Mouse (Mus musculus) MEL (cell line): ENCODE measurements at regions not wholly inside any gene's neighbourhood (a gene's known extent, or its start where the extent isn't known, plus 50 kb on each side); places are given as distances from the start of the nearest gene placed in this dataset.

Source experiments
- DNase-seq: peaks from one replicate; pipeline ENCODE4 v3.0.0; 2011; ENCODE audit warnings: low read depth, low spot score
- H3K27ac ChIP-seq: 2 replicates; pipeline ENCODE4 v1.5.1; 2012; ENCODE audit warnings: low read depth, mild to moderate bottlenecking, control low read depth, low read length, moderate library complexity; ENCODE audit not compliant: control insufficient read depth
- H3K27me3 ChIP-seq, 2 experiments: fragments of 150-350 bp in 1 of 2; sonication (generic) in 1 of 2; 2 replicates each; pipeline ENCODE4 v1.6.1; 2012; ENCODE audit warnings: low read length in 2 of 2, mild to moderate bottlenecking in 2 of 2, improper control_type of control experiment in 1 of 2, moderate library complexity in 1 of 2; ENCODE audit not compliant: insufficient read depth in 2 of 2, control insufficient read depth in 1 of 2
- H3K36me3 ChIP-seq, 2 experiments: 2 replicates each; pipeline ENCODE4 v1.6.1; 2012 to 2014; ENCODE audit warnings: low read length in 2 of 2, improper control_type of control experiment in 1 of 2, inconsistent platforms in 1 of 2, mild to moderate bottlenecking in 1 of 2; ENCODE audit not compliant: insufficient read depth in 2 of 2, control insufficient read depth in 1 of 2
- H3K4me1 ChIP-seq, 2 experiments: fragments of 150-350 bp in 1 of 2; sonication (generic) in 1 of 2; 2 replicates each; pipeline ENCODE4 v1.6.1; 2012; ENCODE audit warnings: low read length in 2 of 2, improper control_type of control experiment in 1 of 2, mild to moderate bottlenecking in 1 of 2; ENCODE audit not compliant: insufficient read depth in 2 of 2, control insufficient read depth in 1 of 2
- H3K4me3 ChIP-seq, 2 experiments: fragments of 150-350 bp in 1 of 2; sonication (generic) in 1 of 2; 2 replicates each; pipeline ENCODE4 v1.5.1; 2012; ENCODE audit warnings: low read depth in 2 of 2, low read length in 2 of 2, mild to moderate bottlenecking in 2 of 2, moderate library complexity in 2 of 2, control low read depth in 1 of 2, improper control_type of control experiment in 1 of 2; ENCODE audit not compliant: control insufficient read depth in 1 of 2, insufficient read depth in 1 of 2
- H3K79me2 ChIP-seq: 2 replicates; pipeline ENCODE4 v1.6.1; 2012; ENCODE audit warnings: mild to moderate bottlenecking, low read length, moderate library complexity; ENCODE audit not compliant: control insufficient read depth, poor library complexity, insufficient read depth
- H3K9ac ChIP-seq: 2 replicates; pipeline ENCODE4 v1.6.1; 2012; ENCODE audit warnings: low read depth, mild to moderate bottlenecking, control low read depth, low read length, moderate library complexity; ENCODE audit not compliant: control insufficient read depth, poor library complexity, severe bottlenecking
- H3K9me3 ChIP-seq: fragments of 150-350 bp; sonication (generic); replicated peaks from 2 replicates; pipeline ENCODE4 v1.6.1; 2012; ENCODE audit warnings: mild to moderate bottlenecking, low read length, improper control_type of control experiment, moderate library complexity; ENCODE audit not compliant: insufficient read depth
- BHLHE40 ChIP-seq: IDR thresholded peaks from 2 replicates; pipeline ENCODE4 v1.6.1; 2012; ENCODE audit warnings: low read depth, mild to moderate bottlenecking, inconsistent platforms, low read length, improper control_type of control experiment, borderline replicate concordance
- CHD2 ChIP-seq: IDR thresholded peaks from 2 replicates; pipeline ENCODE4 v1.6.1; 2011; ENCODE audit warnings: low read length, improper control_type of control experiment
- ELF1 ChIP-seq: IDR thresholded peaks from 2 replicates; pipeline ENCODE4 v1.6.1; 2014; ENCODE audit warnings: low read depth, mild to moderate bottlenecking, inconsistent platforms, low read length, improper control_type of control experiment, moderate library complexity
- EP300 ChIP-seq, 2 experiments: IDR thresholded peaks; 2 replicates each; pipeline ENCODE4 v1.6.1; 2011; ENCODE audit warnings: improper control_type of control experiment in 2 of 2, low read length in 2 of 2, low read depth in 1 of 2, mild to moderate bottlenecking in 1 of 2
- ETS1 ChIP-seq: IDR thresholded peaks from 2 replicates; pipeline ENCODE4 v1.6.1; 2012; ENCODE audit warnings: low read depth, mild to moderate bottlenecking, inconsistent platforms, low read length, improper control_type of control experiment, moderate library complexity
- GABPA ChIP-seq: IDR thresholded peaks from 2 replicates; pipeline ENCODE4 v1.6.1; 2012; ENCODE audit warnings: low read depth, mild to moderate bottlenecking, inconsistent platforms, low read length, improper control_type of control experiment, moderate library complexity
- GATA1 ChIP-seq: IDR thresholded peaks from 2 replicates; pipeline ENCODE4 v1.6.1; 2011; ENCODE audit warnings: low read depth, low read length, improper control_type of control experiment
- HCFC1 ChIP-seq: IDR thresholded peaks from 2 replicates; pipeline ENCODE4 v1.6.1; 2012; ENCODE audit warnings: low read depth, mild to moderate bottlenecking, inconsistent platforms, low read length, improper control_type of control experiment, moderate library complexity
- MAFK ChIP-seq: IDR thresholded peaks from 2 replicates; pipeline ENCODE4 v1.6.1; 2011; ENCODE audit warnings: low read depth, mild to moderate bottlenecking, low read length, improper control_type of control experiment, borderline replicate concordance
- MAX ChIP-seq: IDR thresholded peaks from 2 replicates; pipeline ENCODE4 v1.6.1; 2011; ENCODE audit warnings: low read length, improper control_type of control experiment
- MXI1 ChIP-seq: IDR thresholded peaks from 2 replicates; pipeline ENCODE4 v1.6.1; 2011; ENCODE audit warnings: mild to moderate bottlenecking, low read depth, low read length, improper control_type of control experiment
- MYB ChIP-seq: IDR thresholded peaks from 2 replicates; pipeline ENCODE4 v1.6.1; 2011; ENCODE audit warnings: mild to moderate bottlenecking, low read depth, low read length, improper control_type of control experiment
- MYC ChIP-seq: IDR thresholded peaks from 2 replicates; pipeline ENCODE4 v1.6.1; 2011; ENCODE audit warnings: low read depth, mild to moderate bottlenecking, low read length, improper control_type of control experiment, moderate library complexity
- NELFE ChIP-seq: IDR thresholded peaks from 2 replicates; pipeline ENCODE4 v1.6.1; 2011; ENCODE audit warnings: low read depth, low read length, improper control_type of control experiment
- NRF1 ChIP-seq: IDR thresholded peaks from 2 replicates; pipeline ENCODE4 v1.6.1; 2014; ENCODE audit warnings: low read depth, mild to moderate bottlenecking, inconsistent platforms, low read length, improper control_type of control experiment, moderate library complexity; ENCODE audit not compliant: poor library complexity, insufficient read depth, severe bottlenecking
- POLR2A ChIP-seq, 2 experiments: IDR thresholded peaks; 2 replicates each; pipeline ENCODE4 v1.6.1; 2011 to 2012; ENCODE audit warnings: low read length in 2 of 2, mild to moderate bottlenecking in 2 of 2, control low read depth in 1 of 2, improper control_type of control experiment in 1 of 2, low read depth in 1 of 2, moderate library complexity in 1 of 2; ENCODE audit not compliant: control insufficient read depth in 1 of 2, insufficient read depth in 1 of 2, poor library complexity in 1 of 2
- POLR2AphosphoS2 ChIP-seq: IDR thresholded peaks from 2 replicates; pipeline ENCODE4 v1.6.1; 2011; ENCODE audit warnings: low read length, improper control_type of control experiment
- POLR2AphosphoS5 ChIP-seq: IDR thresholded peaks from 2 replicates; pipeline ENCODE4 v1.6.1; 2012; ENCODE audit warnings: low read depth, borderline replicate concordance, mild to moderate bottlenecking, inconsistent platforms, low read length, moderate library complexity, mixed read lengths
- RAD21 ChIP-seq: IDR thresholded peaks from 2 replicates; pipeline ENCODE4 v1.6.1; 2011; ENCODE audit warnings: mild to moderate bottlenecking, low read depth, low read length, improper control_type of control experiment
- SIN3A ChIP-seq: IDR thresholded peaks from 2 replicates; pipeline ENCODE4 v1.6.1; 2012; ENCODE audit warnings: low read length, improper control_type of control experiment, inconsistent platforms
- SMC3 ChIP-seq: IDR thresholded peaks from 2 replicates; pipeline ENCODE4 v1.6.1; 2011; ENCODE audit warnings: low read depth, low read length, improper control_type of control experiment
- TBP ChIP-seq: IDR thresholded peaks from 2 replicates; pipeline ENCODE4 v1.8.0; 2011; ENCODE audit warnings: low read depth, low read length, improper control_type of control experiment
- TCF12 ChIP-seq: IDR thresholded peaks from 2 replicates; pipeline ENCODE4 v1.6.1; 2014; ENCODE audit warnings: low read depth, mild to moderate bottlenecking, inconsistent platforms, low read length, improper control_type of control experiment, moderate library complexity
- UBTF ChIP-seq: IDR thresholded peaks from 2 replicates; pipeline ENCODE4 v1.6.1; 2012; ENCODE audit warnings: low read depth, mild to moderate bottlenecking, inconsistent platforms, low read length, improper control_type of control experiment, moderate library complexity, borderline replicate concordance; ENCODE audit not compliant: insufficient read depth
- USF2 ChIP-seq, 2 experiments: IDR thresholded peaks; 2 replicates each; pipeline ENCODE4 v1.6.1; 2011 to 2012; ENCODE audit warnings: improper control_type of control experiment in 2 of 2, low read length in 2 of 2, borderline replicate concordance in 1 of 2, inconsistent platforms in 1 of 2, low read depth in 1 of 2, mild to moderate bottlenecking in 1 of 2; ENCODE audit not compliant: insufficient read depth in 1 of 2
- ZC3H11A ChIP-seq: IDR thresholded peaks from 2 replicates; pipeline ENCODE4 v1.6.1; 2012; ENCODE audit warnings: low read depth, mild to moderate bottlenecking, inconsistent platforms, low read length, improper control_type of control experiment
- ZMIZ1 ChIP-seq: IDR thresholded peaks from 2 replicates; pipeline ENCODE4 v1.6.1; 2012; ENCODE audit warnings: low read depth, mild to moderate bottlenecking, inconsistent platforms, low read length, improper control_type of control experiment, moderate library complexity
- ZNF384 ChIP-seq: IDR thresholded peaks from 2 replicates; pipeline ENCODE4 v1.6.1; 2012; ENCODE audit warnings: low read depth, mild to moderate bottlenecking, inconsistent platforms, low read length, improper control_type of control experiment

DNA sequence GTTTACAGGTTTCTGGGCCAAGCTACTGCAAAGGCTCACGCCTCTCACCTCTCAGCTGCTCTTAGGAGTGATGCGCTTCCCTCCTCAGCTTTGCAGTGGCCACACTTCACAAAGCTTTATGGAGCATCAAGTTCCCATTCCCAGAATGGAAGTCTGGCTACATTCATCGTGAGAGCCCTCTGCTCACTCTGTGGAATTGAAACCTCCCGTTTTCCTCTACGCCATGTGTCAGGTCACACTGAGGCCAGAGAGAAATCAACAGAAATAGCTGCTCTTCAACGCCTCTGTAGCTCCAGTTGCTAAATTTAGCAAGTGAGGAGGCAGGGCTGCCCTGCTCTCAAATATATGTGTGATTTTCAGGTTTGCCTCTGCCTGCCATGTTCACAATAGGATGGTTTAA, 265.3 kb upstream of the 4930583I09Rik start:
- H3K27me3 ChIP-seq: no peaks in the 10 kb centered on the region
- TF ChIP-seq TBP (no peak), POLR2AphosphoS2 (no peak), MYC (no peak), NRF1 (no peak), RAD21 (no peak), MAX (no peak), ZMIZ1 (no peak), UBTF (no peak), CHD2 (no peak), HCFC1 (no peak), MXI1 (no peak), GABPA (no peak), TCF12 (no peak), GATA1 (no peak), POLR2A (IDR thresholded peaks at IDR 0.05; ENCODE audit: control insufficient read depth in 1 of 2, insufficient read depth in 1 of 2, low read depth in 1 of 2, low read length in 2 of 2, poor library complexity in 1 of 2) (no peak), ELF1 (no peak), POLR2AphosphoS5 (no peak)
- TF ChIP-seq, all 39 proteins: peak for 0
- Histone ChIP-seq H3K27ac (no peak overlapping the region), H3K4me1 (no peaks in the 10 kb centered on the region), H3K9ac (no peak overlapping the region), H3K4me3 (no peak overlapping the region), H3K79me2 (no peaks in the 10 kb centered on the region), H3K9me3 (no peaks in the 10 kb centered on the region), H3K36me3 (no peaks in the 10 kb centered on the region)
- no peak for DNase-seq

DNA sequence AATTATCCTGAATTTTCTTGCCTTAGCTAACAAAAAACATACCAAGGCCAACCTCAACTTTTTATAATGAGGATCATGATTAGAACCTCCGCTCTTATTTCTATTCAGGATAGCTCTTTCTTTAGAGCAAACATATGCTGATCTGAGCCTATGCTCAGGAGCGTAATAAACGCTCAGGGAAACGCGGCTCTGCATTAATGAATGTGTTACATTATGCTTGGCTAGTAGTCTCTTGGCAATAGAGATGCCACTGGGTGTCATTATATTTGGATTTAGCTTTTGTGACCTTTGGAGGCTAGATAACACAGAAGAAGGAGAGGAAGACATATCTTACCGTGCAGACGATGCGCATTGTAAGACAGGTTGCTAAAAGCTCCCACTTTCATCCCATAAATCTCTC, 246.4 kb upstream of the 4930583I09Rik start:
- Histone ChIP-seq H3K36me3 (no peaks in the 10 kb centered on the region), H3K27ac (no peak overlapping the region), H3K27me3 (no peaks in the 10 kb centered on the region), H3K9me3 (no peaks in the 10 kb centered on the region), H3K4me1 (no peaks in the 10 kb centered on the region), H3K9ac (no peak overlapping the region), H3K79me2 (no peaks in the 10 kb centered on the region), H3K4me3 (no peak overlapping the region)
- TF ChIP-seq HCFC1: no peak
- no peak for TF ChIP-seq ETS1
- TF ChIP-seq POLR2AphosphoS5: no peak
- no peak for TF ChIP-seq USF2 (IDR thresholded peaks at IDR 0.05; ENCODE audit: borderline replicate concordance in 1 of 2, insufficient read depth in 1 of 2, low read depth in 1 of 2, low read length in 2 of 2)
- TF ChIP-seq MAFK: no peak
- TF ChIP-seq BHLHE40: no peak
- no peak for TF ChIP-seq SMC3
- no peak for TF ChIP-seq MYB
- no peak for TF ChIP-seq MYC
- no peak for TF ChIP-seq NELFE
- no peak for TF ChIP-seq TBP
- no peak for TF ChIP-seq EP300 (IDR thresholded peaks at IDR 0.05; ENCODE audit: low read depth in 1 of 2, low read length in 2 of 2)
- TF ChIP-seq SIN3A: no peak
- TF ChIP-seq ZNF384: no peak
- no peak for TF ChIP-seq TCF12
- TF ChIP-seq ZMIZ1: no peak
- no peak for TF ChIP-seq ZC3H11A
- TF ChIP-seq RAD21: no peak
- no peak for TF ChIP-seq NRF1
- no peak for DNase-seq
